Mouse (Mus musculus) limb, embryonic 14.5 days (tissue): Measurements from ENCODE around the gene Tbc1d32. TPM values are rescaled to one million over a fixed set of nuclear protein-coding genes. Genes with fewer than 3 reads are reported as not detected.

Experiments
- ATAC-seq: fragments of 200-750 bp; cut with Nextera tagmentation; 2 replicates; pipeline ENCODE4 v1.8.0; 2017; ENCODE audit warnings: low read depth, moderate number of reproducible peaks, moderate TSS enrichment; ENCODE audit not compliant: low FRiP score
- DNase-seq: peaks from one replicate; pipeline ENCODE4 v3.0.0-alpha.2; 2015; ENCODE audit warnings: low spot score
- H3K27ac ChIP-seq: fragments of 300-500 bp; sonication (generic); replicated peaks from 2 replicates; pipeline ENCODE4 v1.5.1; 2014; ENCODE audit warnings: low read depth, mild to moderate bottlenecking, low read length, moderate library complexity, mixed read lengths
- H3K27me3 ChIP-seq: fragments of 300-500 bp; sonication (generic); 2 replicates; pipeline ENCODE4 v1.6.1; 2014; ENCODE audit warnings: low read length, mixed read lengths; ENCODE audit not compliant: control insufficient read depth, insufficient read depth
- H3K36me3 ChIP-seq: fragments of 300-500 bp; sonication (generic); 2 replicates; pipeline ENCODE4 v1.6.1; 2014; ENCODE audit warnings: mild to moderate bottlenecking, low read length, moderate library complexity, mixed read lengths; ENCODE audit not compliant: control insufficient read depth, insufficient read depth
- H3K4me1 ChIP-seq: fragments of 300-500 bp; sonication (generic); 2 replicates; pipeline ENCODE4 v1.6.1; 2014; ENCODE audit warnings: antibody characterized with exemption, low read length, mixed read lengths; ENCODE audit not compliant: control insufficient read depth, insufficient read depth
- H3K4me2 ChIP-seq: fragments of 300-500 bp; sonication (generic); replicated peaks from 2 replicates; pipeline ENCODE4 v1.6.1; 2014; ENCODE audit warnings: low read depth, mild to moderate bottlenecking, low read length, moderate library complexity; ENCODE audit not compliant: severe bottlenecking
- H3K4me3 ChIP-seq: fragments of 300-500 bp; sonication (generic); replicated peaks from 2 replicates; pipeline ENCODE4 v1.5.1; 2014; ENCODE audit warnings: low read length
- H3K9ac ChIP-seq: fragments of 300-500 bp; sonication (generic); 2 replicates; pipeline ENCODE4 v1.6.1; 2014; ENCODE audit warnings: mild to moderate bottlenecking, low read depth, low read length, moderate library complexity; ENCODE audit not compliant: severe bottlenecking
- H3K9me3 ChIP-seq: fragments of 300-500 bp; sonication (generic); 2 replicates; pipeline ENCODE4 v1.6.1; 2016; ENCODE audit warnings: low read length; ENCODE audit not compliant: control insufficient read depth
- POLR2A ChIP-seq: fragments of 200-500 bp; IDR thresholded peaks from 2 replicates; pipeline ENCODE4 v1.8.0; 2012; ENCODE audit warnings: inconsistent platforms, mild to moderate bottlenecking, moderate library complexity, borderline replicate concordance; ENCODE audit not compliant: insufficient read depth, insufficient read length; ENCODE audit errors: extremely low read depth
- WGBS: fragments of 180-500 bp; shearing (Covaris S2); extraction: QIAGEN DNeasy Blood & Tissue Kit; methylation state at CpG from one replicate; pipeline ENCODE4 v1.1.7; 2014; 5-methylcytosine and 5-hydroxymethylcytosine counted together
- polyA plus RNA-seq, 2 experiments: library from polyadenylated mRNA; depleted of rRNA in 1 of 2; stranded (reverse) in 1 of 2; unstranded in 1 of 2; fragments of >200 nt; fragmentation: Nextera tagmentation in 1 of 2; extraction: Ambion mirVana in 1 of 2; gene quantifications; 2 replicates each; pipeline versions ENCODE4 v1.2.1 to v1.2.3; 2012 to 2014

Gene Tbc1d32
- 2.2 and 2.6 TPM in 2 replicates for polyA plus RNA-seq (2012; rRNA removed)
- polyA plus RNA-seq (2014; fragmentation: Nextera tagmentation; extraction: Ambion mirVana) = 2.2 and 2.4 TPM in 2 replicates

DNA sequence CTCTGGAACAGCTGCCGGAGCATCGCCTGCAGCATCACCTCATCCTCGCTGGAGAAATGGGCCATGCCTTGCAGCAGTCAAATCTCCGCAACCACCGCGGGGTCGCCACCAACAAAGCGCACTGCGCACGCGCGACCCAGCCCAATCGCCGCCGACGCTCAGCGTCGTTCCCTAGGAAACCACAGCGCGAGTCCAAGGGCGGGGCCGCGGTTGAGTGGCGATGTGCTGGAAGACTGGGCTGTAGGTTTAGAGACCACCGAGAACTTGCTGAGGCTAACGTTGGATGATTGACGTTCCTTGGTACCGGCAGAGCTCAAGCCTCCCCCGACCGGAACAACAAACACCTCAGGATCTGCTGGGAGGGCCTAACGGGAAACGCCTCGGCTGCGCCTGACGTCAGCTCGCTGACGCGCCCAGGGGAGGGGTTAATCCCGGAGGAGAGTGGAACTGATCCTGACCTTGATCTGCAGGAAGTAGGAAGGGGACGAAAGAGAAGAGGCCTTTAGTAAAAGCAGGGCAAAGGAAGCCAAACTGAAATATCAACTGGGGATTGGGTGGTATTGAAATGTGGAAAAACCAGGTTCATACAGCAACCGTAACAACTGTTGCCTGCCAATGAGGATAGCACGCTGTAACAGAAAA, at the start of gene Tbc1d32:
TSS of gene Tbc1d32 (minus strand) at position 122 of the 642 bp plus-strand sequence.
- peak; percentile 94 for DNase-seq
- Histone ChIP-seq H3K27ac (peak within 1 kb of the TSS; percentile 70), H3K4me2 (peak within 1 kb of the TSS; percentile 57), H3K27me3 (no peaks in the 10 kb centered on the region), H3K4me1 (peaks cover 4% of the 10 kb centered on the region), H3K9ac (peak within 1 kb of the TSS; percentile 57), H3K9me3 (no peaks in the 10 kb centered on the region), H3K4me3 (peak within 1 kb of the TSS; percentile 55), H3K36me3 (no peaks in the 10 kb centered on the region)
- WGBS = 3% methylated on average over 42 of the region's 42 CpGs
- peak; percentile 97 for ATAC-seq
- TF ChIP-seq POLR2A = peak; percentile 39; the same call in 1 of the 2 replicates

GRCm38 (mm10) chr10:56227771-56228275, 666 bp downstream of the Tbc1d32 start:
- Histone ChIP-seq H3K4me2 (peak overlapping the region; percentile 57), H3K4me1 (peaks cover 4% of the 10 kb centered on the region), H3K27ac (no peak overlapping the region), H3K36me3 (no peaks in the 10 kb centered on the region), H3K27me3 (no peaks in the 10 kb centered on the region), H3K9ac (peak overlapping the region; percentile 57), H3K9me3 (no peaks in the 10 kb centered on the region), H3K4me3 (peak overlapping the region; percentile 55)
- no peak for TF ChIP-seq POLR2A
- ATAC-seq (no peak), DNase-seq (no peak)
- WGBS = 69% methylated on average over 8 of the region's 8 CpGs

GRCm38 (mm10) chr10:56215797-56216196, 12.7 kb downstream of the Tbc1d32 start:
- Histone ChIP-seq H3K27me3 (no peaks in the 10 kb centered on the region), H3K27ac (no peak overlapping the region), H3K9ac (no peak overlapping the region), H3K36me3 (no peaks in the 10 kb centered on the region), H3K4me1 (no peaks in the 10 kb centered on the region), H3K4me2 (no peak overlapping the region), H3K4me3 (no peak overlapping the region), H3K9me3 (no peaks in the 10 kb centered on the region)
- TF ChIP-seq POLR2A = no peak
- WGBS = 71% methylated on average over 3 of the region's 3 CpGs
- no peak for DNase-seq
- no peak for ATAC-seq

DNA sequence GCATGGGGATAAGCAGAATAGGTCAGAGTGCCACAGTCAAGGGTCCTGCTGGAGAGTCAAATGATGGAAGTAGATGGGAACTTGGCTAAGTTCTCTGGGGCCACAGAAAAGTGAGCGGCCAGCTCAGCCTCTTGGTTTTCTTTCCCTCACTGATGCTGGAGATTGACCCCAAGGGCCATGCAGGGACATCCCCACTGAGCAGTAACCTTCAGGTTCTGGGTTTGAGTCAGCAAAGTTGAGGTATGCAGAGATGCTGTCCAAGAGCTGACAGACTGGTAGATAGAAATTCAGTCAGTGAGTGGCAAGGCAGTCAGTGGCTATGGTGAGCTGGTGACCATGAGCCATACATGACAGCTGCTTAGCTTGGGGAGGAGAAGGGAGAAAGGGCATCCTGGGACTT, 18.1 kb downstream of the Tbc1d32 start:
- H3K4me3 ChIP-seq = no peak overlapping the region
- H3K27ac ChIP-seq = no peak overlapping the region
- ATAC-seq (no peak), DNase-seq (no peak)
- no peak overlapping the region for H3K4me2 ChIP-seq
- H3K4me1 ChIP-seq = no peaks in the 10 kb centered on the region
- TF ChIP-seq POLR2A = no peak
- no peaks in the 10 kb centered on the region for H3K27me3 ChIP-seq
- no peaks in the 10 kb centered on the region for H3K36me3 ChIP-seq
- WGBS = 100% methylated on average over 1 of the region's 1 CpGs
- H3K9ac ChIP-seq = no peak overlapping the region
- H3K9me3 ChIP-seq = no peaks in the 10 kb centered on the region

DNA sequence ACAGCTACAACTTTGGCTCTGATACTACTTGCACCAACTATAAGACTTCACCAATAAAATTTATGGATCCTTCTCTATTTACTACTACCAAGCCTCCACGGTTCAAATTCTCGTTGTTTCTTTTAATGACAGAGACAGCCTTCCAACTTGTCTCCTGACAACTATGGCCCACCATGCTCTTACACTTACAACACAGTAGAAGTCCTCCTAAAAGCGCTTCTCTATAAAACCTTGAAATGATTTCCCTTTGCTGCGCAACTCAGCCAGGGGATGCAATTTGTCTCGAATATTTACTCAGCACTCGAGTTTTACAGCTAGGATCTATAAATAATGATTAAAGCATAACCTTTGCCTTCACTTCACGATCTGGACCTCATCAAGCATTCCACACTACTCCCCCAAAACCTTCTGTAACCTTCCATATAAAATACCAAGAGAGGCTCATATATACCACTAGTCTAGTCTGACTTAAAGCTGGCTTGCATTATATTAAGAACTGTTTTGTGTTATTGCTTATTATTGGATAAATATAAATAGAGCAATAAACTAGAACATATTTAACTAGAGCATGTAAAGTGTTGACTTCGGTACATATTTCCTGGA, 21.6 kb downstream of the Tbc1d32 start:
- 21% methylated on average over 8 of the region's 8 CpGs for WGBS
- peak; percentile 47; the same call in 1 of the 2 replicates for ATAC-seq

More for the DNA sequence above, 21.6 kb downstream of the Tbc1d32 start:
- Histone ChIP-seq H3K4me2 (no peak overlapping the region), H3K4me1 (no peaks in the 10 kb centered on the region), H3K27ac (no peak overlapping the region), H3K4me3 (no peak overlapping the region), H3K27me3 (no peaks in the 10 kb centered on the region), H3K36me3 (no peaks in the 10 kb centered on the region), H3K9me3 (no peaks in the 10 kb centered on the region), H3K9ac (no peak overlapping the region; the same call in 1 of the 2 replicates)
- no peak for TF ChIP-seq POLR2A
- no peak for DNase-seq
